Mouse (Mus musculus) midbrain, embryonic 11.5 days (tissue): Measurements from ENCODE around the gene Tsku. TPM values are rescaled to one million over a fixed set of nuclear protein-coding genes. Genes with fewer than 3 reads are reported as not detected.

Source experiments
- ATAC-seq: fragments of 200-750 bp; cut with Nextera tagmentation; 2 replicates; pipeline ENCODE4 v1.8.0; 2017; ENCODE audit warnings: moderate TSS enrichment, moderate library complexity; ENCODE audit not compliant: low FRiP score
- DNase-seq: peaks from one replicate; pipeline ENCODE4 v3.0.0; 2015; ENCODE audit warnings: low spot score; ENCODE audit errors: missing footprints
- H3K27ac ChIP-seq: fragments of 300-500 bp; sonication (generic); 2 replicates; pipeline ENCODE4 v1.5.1; 2014; ENCODE audit warnings: low read depth, low read length
- H3K27me3 ChIP-seq: fragments of 300-500 bp; sonication (generic); 2 replicates; pipeline ENCODE4 v1.6.1; 2014; ENCODE audit warnings: mild to moderate bottlenecking, low read length, moderate library complexity, mixed read lengths; ENCODE audit not compliant: control insufficient read depth, insufficient read depth
- H3K36me3 ChIP-seq: fragments of 300-500 bp; sonication (generic); 2 replicates; pipeline ENCODE4 v1.6.1; 2014; ENCODE audit warnings: mild to moderate bottlenecking, low read length, moderate library complexity, mixed read lengths; ENCODE audit not compliant: control insufficient read depth, insufficient read depth
- H3K4me1 ChIP-seq: fragments of 300-500 bp; sonication (generic); 2 replicates; pipeline ENCODE4 v1.6.1; 2014; ENCODE audit warnings: low read length; ENCODE audit not compliant: control insufficient read depth, insufficient read depth
- H3K4me2 ChIP-seq: fragments of 300-500 bp; sonication (generic); 2 replicates; pipeline ENCODE4 v1.6.1; 2014; ENCODE audit warnings: mild to moderate bottlenecking, moderate library complexity
- H3K4me3 ChIP-seq: fragments of 300-500 bp; sonication (generic); 2 replicates; pipeline ENCODE4 v1.5.1; 2014; ENCODE audit warnings: low read depth, low read length
- H3K9ac ChIP-seq: fragments of 300-500 bp; sonication (generic); 2 replicates; pipeline ENCODE4 v1.6.1; 2014; ENCODE audit warnings: low read length
- H3K9me3 ChIP-seq: fragments of 300-500 bp; sonication (generic); 2 replicates; pipeline ENCODE4 v1.6.1; 2016; ENCODE audit warnings: low read length; ENCODE audit not compliant: control insufficient read depth
- WGBS: fragments of 180-500 bp; shearing (Covaris S2); extraction: QIAGEN DNeasy Blood & Tissue Kit; methylation state at CpG from one replicate; pipeline ENCODE4 v1.1.7; 2014; 5-methylcytosine and 5-hydroxymethylcytosine counted together
- polyA plus RNA-seq: library from polyadenylated mRNA; unstranded; fragments of >200 nt; fragmentation: Nextera tagmentation; extraction: Ambion mirVana; gene quantifications from 2 replicates; pipeline ENCODE4 v1.2.1, GENCODE M21; 2014

The Tsku gene
- polyA plus RNA-seq, 1 experiment from 2014 or later: 7.3 TPM

GRCm38 (mm10) chr7:98388881-98389501 lies 27.9 kb upstream of the Tsku start:
- H3K9me3 ChIP-seq: no peaks in the 10 kb centered on the region
- H3K4me3 ChIP-seq: no peak overlapping the region
- no peaks in the 10 kb centered on the region for H3K27me3 ChIP-seq
- H3K27ac ChIP-seq: no peak overlapping the region
- H3K4me2 ChIP-seq: no peak overlapping the region
- no peak for DNase-seq
- no peak overlapping the region for H3K9ac ChIP-seq
- no peak for ATAC-seq
- no peaks in the 10 kb centered on the region for H3K4me1 ChIP-seq
- H3K36me3 ChIP-seq: no peaks in the 10 kb centered on the region
- 82% methylated on average over 12 of the region's 12 CpGs for WGBS

- no peaks in the 10 kb centered on the region for H3K36me3 ChIP-seq
- 76% methylated on average over 7 of the region's 7 CpGs for WGBS
- H3K4me2 ChIP-seq: no peak overlapping the region
- no peak overlapping the region for H3K27ac ChIP-seq
- no peak overlapping the region for H3K4me3 ChIP-seq
- H3K9me3 ChIP-seq: no peaks in the 10 kb centered on the region
- H3K9ac ChIP-seq: no peak overlapping the region
- no peaks in the 10 kb centered on the region for H3K27me3 ChIP-seq
- ATAC-seq: no peak
- no peaks in the 10 kb centered on the region for H3K4me1 ChIP-seq
- DNase-seq: no peak
Measured at GRCm38 (mm10) chr7:98387201-98387600, 26.1 kb upstream of the Tsku start.

GRCm38 (mm10) chr7:98385168-98385567 lies 24.0 kb upstream of the Tsku start:
- 86% methylated on average over 1 of the region's 1 CpGs for WGBS

GRCm38 (mm10) chr7:98383337-98383736 lies 22.2 kb upstream of the Tsku start:
- Histone ChIP-seq H3K4me1 (no peaks in the 10 kb centered on the region), H3K27ac (no peak overlapping the region), H3K36me3 (no peaks in the 10 kb centered on the region), H3K9me3 (no peaks in the 10 kb centered on the region), H3K27me3 (no peaks in the 10 kb centered on the region), H3K4me3 (no peak overlapping the region), H3K4me2 (no peak overlapping the region), H3K9ac (no peak overlapping the region)
- ATAC-seq: no peak
- WGBS: 75% methylated on average over 4 of the region's 4 CpGs
- DNase-seq: no peak

More at GRCm38 (mm10) chr7:98385168-98385567, 24.0 kb upstream of the Tsku start:
- no peak for DNase-seq
- no peaks in the 10 kb centered on the region for H3K9me3 ChIP-seq
- no peak overlapping the region for H3K9ac ChIP-seq
- H3K36me3 ChIP-seq: no peaks in the 10 kb centered on the region
- H3K27me3 ChIP-seq: no peaks in the 10 kb centered on the region
- H3K4me2 ChIP-seq: no peak overlapping the region
- H3K4me1 ChIP-seq: no peaks in the 10 kb centered on the region
- ATAC-seq: no peak
- H3K27ac ChIP-seq: no peak overlapping the region
- no peak overlapping the region for H3K4me3 ChIP-seq

GRCm38 (mm10) chr7:98382784-98383183 lies 21.7 kb upstream of the Tsku start:
- WGBS: 85% methylated on average over 6 of the region's 6 CpGs
- Histone ChIP-seq H3K27me3 (no peaks in the 10 kb centered on the region), H3K27ac (no peak overlapping the region), H3K36me3 (no peaks in the 10 kb centered on the region), H3K4me2 (no peak overlapping the region), H3K4me1 (no peaks in the 10 kb centered on the region), H3K4me3 (no peak overlapping the region), H3K9me3 (no peaks in the 10 kb centered on the region), H3K9ac (no peak overlapping the region)
- DNase-seq: no peak
- no peak for ATAC-seq

GRCm38 (mm10) chr7:98380224-98380925 lies 19.2 kb upstream of the Tsku start:
- Histone ChIP-seq H3K27ac (no peak overlapping the region), H3K9me3 (no peaks in the 10 kb centered on the region), H3K9ac (no peak overlapping the region), H3K36me3 (no peaks in the 10 kb centered on the region), H3K4me1 (no peaks in the 10 kb centered on the region), H3K27me3 (no peaks in the 10 kb centered on the region), H3K4me3 (no peak overlapping the region), H3K4me2 (no peak overlapping the region)
- ATAC-seq (no peak), DNase-seq (no peak)
- WGBS: 73% methylated on average over 6 of the region's 6 CpGs

- no peaks in the 10 kb centered on the region for H3K9me3 ChIP-seq
- no peaks in the 10 kb centered on the region for H3K4me1 ChIP-seq
- H3K4me3 ChIP-seq: no peak overlapping the region
- ATAC-seq (no peak), DNase-seq (no peak)
- WGBS: 91% methylated on average over 4 of the region's 4 CpGs
- no peak overlapping the region for H3K9ac ChIP-seq
- H3K27ac ChIP-seq: no peak overlapping the region
- H3K27me3 ChIP-seq: no peaks in the 10 kb centered on the region
- H3K36me3 ChIP-seq: no peaks in the 10 kb centered on the region
- H3K4me2 ChIP-seq: no peak overlapping the region
Measured at GRCm38 (mm10) chr7:98379232-98379631, 18.1 kb upstream of the Tsku start.

GRCm38 (mm10) chr7:98377257-98377656 lies 16.1 kb upstream of the Tsku start:
- Histone ChIP-seq H3K9ac (no peak overlapping the region), H3K36me3 (no peaks in the 10 kb centered on the region), H3K4me3 (no peak overlapping the region), H3K4me1 (no peaks in the 10 kb centered on the region), H3K4me2 (no peak overlapping the region), H3K9me3 (no peaks in the 10 kb centered on the region), H3K27ac (no peak overlapping the region), H3K27me3 (no peaks in the 10 kb centered on the region)
- WGBS: 70% methylated on average over 5 of the region's 5 CpGs
- DNase-seq: no peak
- no peak for ATAC-seq

GRCm38 (mm10) chr7:98371161-98371560 lies 10.0 kb upstream of the Tsku start:
- Histone ChIP-seq H3K36me3 (no peaks in the 10 kb centered on the region), H3K4me2 (no peak overlapping the region), H3K4me3 (no peak overlapping the region), H3K4me1 (no peaks in the 10 kb centered on the region), H3K9ac (no peak overlapping the region), H3K9me3 (no peaks in the 10 kb centered on the region), H3K27ac (no peak overlapping the region), H3K27me3 (no peaks in the 10 kb centered on the region)
- ATAC-seq (no peak), DNase-seq (no peak)
- WGBS: 38% methylated on average over 4 of the region's 4 CpGs
